Mouse (Mus musculus): ENCODE results near the gene Tanc1.

DNA sequence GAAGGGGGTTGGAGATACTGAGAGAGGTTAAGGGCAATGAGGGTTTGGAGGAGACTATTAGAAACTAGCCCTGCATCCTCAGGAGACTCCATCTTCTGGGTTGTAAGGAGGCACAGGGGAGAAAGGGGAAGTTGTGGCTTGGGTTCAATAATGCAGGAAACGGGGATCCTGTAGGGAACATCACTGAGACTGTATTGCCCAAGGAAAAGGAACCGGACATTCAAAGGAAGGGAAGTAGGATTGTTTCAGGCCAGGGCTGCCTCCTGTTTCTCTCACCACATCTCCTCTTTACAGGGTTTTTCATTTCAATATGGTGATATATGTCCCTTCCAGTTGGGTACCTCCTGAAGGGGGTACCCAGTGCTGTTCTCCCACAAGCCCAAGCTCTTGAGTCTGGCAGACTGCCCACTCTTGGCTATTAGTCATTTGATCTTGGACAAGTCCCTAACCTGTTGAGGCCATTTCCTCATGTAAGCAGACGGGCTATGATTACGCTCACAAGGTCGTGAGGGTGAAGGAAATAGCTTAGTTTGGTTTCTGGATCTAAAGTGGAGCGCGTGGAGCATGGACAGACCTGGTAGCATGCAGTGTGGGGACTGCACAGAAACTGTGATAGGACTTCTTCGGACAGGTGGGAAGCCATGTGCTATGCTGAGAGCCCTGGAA, 191.0 kb downstream of the Tanc1 start:
- TF ChIP-seq GATA1 (IDR thresholded peaks at IDR 0.05; ENCODE audit: borderline replicate concordance, low read length) (no peak), FLI1 (IDR thresholded peaks at IDR 0.05; ENCODE audit: low read length) (no peak)
